Comparison of ENCODE assay signal across 9 mouse cellular contexts in the genomic region with DNA sequence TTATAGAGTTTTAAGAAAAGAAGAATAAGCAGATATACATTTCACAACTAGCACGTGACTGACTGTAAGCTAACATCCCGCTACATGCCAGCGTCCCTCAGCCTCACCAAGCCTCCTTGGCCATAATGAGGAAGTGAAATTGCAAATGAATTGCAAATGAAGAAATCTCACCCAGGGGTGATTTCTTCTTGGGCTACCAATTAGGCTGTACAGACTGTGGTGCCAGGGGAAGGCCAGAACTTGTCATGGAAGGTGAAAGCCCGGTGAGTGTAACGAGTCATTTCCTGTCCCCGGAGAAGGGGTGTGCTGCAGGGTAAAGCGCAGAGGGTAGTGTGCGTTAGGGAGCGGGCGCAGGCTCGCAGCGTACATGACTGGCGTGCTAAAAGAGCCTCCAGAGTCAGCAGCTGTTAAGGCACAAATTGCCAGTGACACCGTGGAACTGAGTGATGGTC. TPM values are rescaled to one million over a fixed set of nuclear protein-coding genes. Genes with fewer than 3 reads are reported as not detected.
DNase-seq lines count a peak whose midpoint lies in the region; ATAC-seq and TF ChIP-seq lines count a peak whose summit lies in the region.
"Had no signal": no experiment of that assay in that cellular context is flagged by ENCODE, and none has a peak within 500 bp of the region (broad histone marks: within the 10 kb centered on the region; RNA-seq: fewer than 3 reads in every experiment).

No protein-coding gene starts in this region.

- 53% methylated on average over 14 of the region's 14 CpGs for WGBS in kidney, embryonic 14.5 days
- 39% methylated on average over 14 of the region's 14 CpGs for WGBS in hindbrain, embryonic 12.5 days
- WGBS in lung, embryonic 16.5 days, result 39% methylated on average over 14 of the region's 14 CpGs

- no peak overlapping the region for H3K4me3 ChIP-seq in kidney, embryonic 14.5 days (ENCODE audit: low read length)
- peak overlapping the region; percentile 14; the same call in 1 of the 2 replicates for H3K4me3 ChIP-seq in hindbrain, embryonic 12.5 days
- H3K4me3 ChIP-seq in lung, embryonic 16.5 days (ENCODE audit: low read length), result peak overlapping the region; percentile 20
- no peak overlapping the region for H3K4me3 ChIP-seq in layer of hippocampus, adult 2 months
- no peak overlapping the region for H3K4me3 ChIP-seq in left cerebral cortex, adult 2 months

- H3K9me3 ChIP-seq in kidney, embryonic 14.5 days (ENCODE audit: control insufficient read depth, low read length), result no peaks in the 10 kb centered on the region
- H3K9me3 ChIP-seq in hindbrain, embryonic 12.5 days (replicated peaks), result no peaks in the 10 kb centered on the region
- no peaks in the 10 kb centered on the region for H3K9me3 ChIP-seq in lung, embryonic 16.5 days (ENCODE audit: control insufficient read depth, low read length)
- H3K9me3 ChIP-seq: G1E had no signal

- peak overlapping the region; percentile 6 for H3K4me2 ChIP-seq in kidney, embryonic 14.5 days (replicated peaks; ENCODE audit: low read depth, low read length)
- H3K4me2 ChIP-seq in hindbrain, embryonic 12.5 days (replicated peaks), result peak overlapping the region; percentile 42
- H3K4me2 ChIP-seq in lung, embryonic 16.5 days (ENCODE audit: low read depth, low read length), result peak overlapping the region; percentile 46

- intact Hi-C loops in left cerebral cortex, adult 2 months (cut with DNase I), result no loop called here

- no peaks in the 10 kb centered on the region for H3K27me3 ChIP-seq in kidney, embryonic 14.5 days (ENCODE audit: control insufficient read depth, insufficient read depth, low read length)
- H3K27me3 ChIP-seq in hindbrain, embryonic 12.5 days, result no peaks in the 10 kb centered on the region
- H3K27me3 ChIP-seq in lung, embryonic 16.5 days (ENCODE audit: control insufficient read depth, insufficient read depth, low read depth, low read length), result no peaks in the 10 kb centered on the region

- peak; percentile 32; the same call in 1 of the 2 replicates for ATAC-seq in kidney, embryonic 14.5 days (ENCODE audit: low FRiP score, low TSS enrichment)
- peak; percentile 93 for ATAC-seq in hindbrain, embryonic 12.5 days (ENCODE audit: low FRiP score)
- peak; percentile 34; the same call in 1 of the 2 replicates for ATAC-seq in lung, embryonic 16.5 days (ENCODE audit: low read depth)
- peak; percentile 94 for ATAC-seq in neutrophil, adult 5-6 weeks (ENCODE audit: extremely low read depth, insufficient number of reproducible peaks, low FRiP score, poor library complexity, severe bottlenecking)

- H3K36me3 ChIP-seq in kidney, embryonic 14.5 days (ENCODE audit: control insufficient read depth, insufficient read depth, low read length), result no peaks in the 10 kb centered on the region
- H3K36me3 ChIP-seq in hindbrain, embryonic 12.5 days, result no peaks in the 10 kb centered on the region
- no peaks in the 10 kb centered on the region for H3K36me3 ChIP-seq in lung, embryonic 16.5 days (ENCODE audit: control insufficient read depth, insufficient read depth, low read length)
- H3K36me3 ChIP-seq: G1E had no signal

- H3K9ac ChIP-seq in kidney, embryonic 14.5 days (ENCODE audit: low read depth, low read length), result no peak overlapping the region
- H3K9ac ChIP-seq in hindbrain, embryonic 12.5 days, result no peak overlapping the region
- H3K9ac ChIP-seq in lung, embryonic 16.5 days (ENCODE audit: low read length), result no peak overlapping the region

- DNase-seq in kidney, postnatal 14 days, result no peak
- DNase-seq in layer of hippocampus, adult 2 months (ENCODE audit: low spot score in 2 of 2), result no peak
- DNase-seq in layer of hippocampus, adult 18-20 months (ENCODE audit: low spot score in 2 of 2), result no peak
- DNase-seq in left cerebral cortex, adult 2 months (ENCODE audit: extremely low spot score in 1 of 2, low spot score in 2 of 2), result no peak

- TF ChIP-seq CTCF in layer of hippocampus, adult 2 months (conservative IDR thresholded peaks at IDR 0.05), result no peak
- no peak for TF ChIP-seq CTCF in left cerebral cortex, adult 2 months (IDR thresholded peaks at IDR 0.05)

- no peak overlapping the region for H3K27ac ChIP-seq in kidney, embryonic 14.5 days (ENCODE audit: low read depth, low read length)
- H3K27ac ChIP-seq in hindbrain, embryonic 12.5 days, result peak overlapping the region; percentile 78
- no peak overlapping the region for H3K27ac ChIP-seq in lung, embryonic 16.5 days (ENCODE audit: low read length)
- no peak overlapping the region for H3K27ac ChIP-seq in layer of hippocampus, adult 2 months
- H3K27ac ChIP-seq in left cerebral cortex, adult 2 months, result no peak overlapping the region

- H3K4me1 ChIP-seq in kidney, embryonic 14.5 days (ENCODE audit: control insufficient read depth, insufficient read depth, low read length), result no peaks in the 10 kb centered on the region
- peaks cover 10% of the 10 kb centered on the region for H3K4me1 ChIP-seq in hindbrain, embryonic 12.5 days
- peaks cover 2% of the 10 kb centered on the region; the same call in 1 of the 2 replicates for H3K4me1 ChIP-seq in lung, embryonic 16.5 days (replicated peaks; ENCODE audit: control insufficient read depth, insufficient read depth, low read length)

RNA-seq across cellular contexts. Expression of a gene that starts 25.3 kb away (rescaled TPM):
- polyA plus RNA-seq in kidney, embryonic 14.5 days (2014; fragmentation: Nextera tagmentation; extraction: Ambion mirVana), result 53.6 and 82.5 TPM in 2 replicates
- polyA plus RNA-seq in hindbrain, embryonic 12.5 days (2016; fragmentation: Nextera tagmentation; extraction: Ambion mirVana), result 56.0 and 57.1 TPM in 2 replicates
- 54.5 and 55.5 TPM in 2 replicates for polyA plus RNA-seq in lung, embryonic 16.5 days (2015; fragmentation: Nextera tagmentation; extraction: Ambion mirVana)
- total RNA-seq in neutrophil, adult 5-6 weeks (2017), result 97.4 and 130 TPM in 2 replicates
- 10 to 100 TPM; 39.8 to 41.3 TPM for total RNA-seq in layer of hippocampus, adult 2 months (2021)
- total RNA-seq in layer of hippocampus, adult 18-20 months (2021), result 10 to 100 TPM; 38.0 to 43.9 TPM
- total RNA-seq in left cerebral cortex, adult 2 months (2021), result 10 to 100 TPM; 29.7 to 34.7 TPM

RNA-seq across cellular contexts. Expression of a gene that starts 41.9 kb away (rescaled TPM):
- 3.1 and 3.4 TPM in 2 replicates for polyA plus RNA-seq in kidney, embryonic 14.5 days (2014; fragmentation: Nextera tagmentation; extraction: Ambion mirVana)
- polyA plus RNA-seq in hindbrain, embryonic 12.5 days (2016; fragmentation: Nextera tagmentation; extraction: Ambion mirVana), result 1.3 and 1.6 TPM in 2 replicates
- 5.1 and 5.2 TPM in 2 replicates for polyA plus RNA-seq in lung, embryonic 16.5 days (2015; fragmentation: Nextera tagmentation; extraction: Ambion mirVana)
- not detected in 2 replicates for total RNA-seq in neutrophil, adult 5-6 weeks (2017)
- total RNA-seq in layer of hippocampus, adult 2 months (2021), result 1 to 10 TPM; 1.5 to 1.8 TPM
- total RNA-seq in layer of hippocampus, adult 18-20 months (2021), result 1 to 10 TPM; 1.2 to 1.3 TPM
- 1 to 10 TPM; 1.5 to 1.7 TPM for total RNA-seq in left cerebral cortex, adult 2 months (2021)
- polyA plus RNA-seq: G1E had no signal

Comparison
In these comparisons a context has a peak if more than half of its experiments do, and no peak if none do; other contexts are left out.
1. ATAC-seq: peak in every context shown above with its lines; median percentile 94 in neutrophil, adult 5-6 weeks; 93 in hindbrain, embryonic 12.5 days; 34 in lung, embryonic 16.5 days; 32 in kidney, embryonic 14.5 days.
2. H3K4me3 ChIP-seq: peak in hindbrain, embryonic 12.5 days (single experiment) and lung, embryonic 16.5 days (single experiment); none in kidney, embryonic 14.5 days (single experiment), layer of hippocampus, adult 2 months (single experiment) and left cerebral cortex, adult 2 months (single experiment).
3. Peak in every context shown above with its lines, with median percentiles within 50 percentile points of each other: H3K4me2 ChIP-seq.